In the genomic region with DNA sequence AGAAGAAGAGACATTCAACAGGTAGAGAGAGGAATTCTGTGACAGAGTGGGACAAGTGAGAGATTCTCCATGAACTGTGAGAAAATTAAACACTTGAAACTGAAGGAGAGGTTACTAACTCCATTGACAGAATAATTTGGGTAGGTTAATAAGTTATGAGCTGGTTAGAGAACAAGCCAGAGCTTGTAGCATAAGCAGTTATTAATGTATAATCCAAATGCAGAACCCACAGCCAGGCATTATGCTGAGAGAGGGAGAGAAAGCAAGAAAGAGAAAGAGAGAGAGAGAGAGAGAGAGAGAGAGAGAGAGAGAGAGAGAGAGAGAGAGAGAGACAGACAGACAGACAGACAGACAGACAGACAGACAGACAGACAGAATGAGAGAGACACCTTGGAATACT, we compare ENCODE assay signal across 19 mouse cellular contexts.
"Had no signal": no experiment of that assay in that cellular context is flagged by ENCODE, and none has a peak within 500 bp of the region (broad histone marks: within the 10 kb centered on the region; RNA-seq: fewer than 3 reads in every experiment).

No protein-coding gene starts in this region.

- H3K9me3 ChIP-seq: limb, embryonic 10.5 days; limb, embryonic 13.5 days; neural tube, embryonic 12.5 days; neural tube, embryonic 15.5 days had no signal

- H3K4me2 ChIP-seq: hindbrain, embryonic 15.5 days; limb, embryonic 13.5 days; lung, embryonic 14.5 days; midbrain, embryonic 12.5 days; midbrain, embryonic 15.5 days; neural tube, embryonic 12.5 days; neural tube, embryonic 15.5 days had no signal

- ATAC-seq: liver, postnatal 0 days; lung, postnatal 0 days; midbrain, embryonic 15.5 days had no signal

- H3K27ac ChIP-seq: hindbrain, embryonic 15.5 days; kidney, postnatal 0 days; limb, embryonic 10.5 days; limb, embryonic 13.5 days; liver, embryonic 14.5 days; macrophage; midbrain, embryonic 12.5 days; midbrain, embryonic 15.5 days; neural tube, embryonic 12.5 days; neural tube, embryonic 15.5 days; stomach, postnatal 0 days had no signal

- H3K36me3 ChIP-seq: hindbrain, embryonic 15.5 days; limb, embryonic 10.5 days; limb, embryonic 13.5 days; midbrain, embryonic 12.5 days; midbrain, embryonic 15.5 days; neural tube, embryonic 12.5 days; neural tube, embryonic 15.5 days had no signal

- H3K4me3 ChIP-seq: hindbrain, embryonic 15.5 days; limb, embryonic 10.5 days; limb, embryonic 13.5 days; midbrain, embryonic 12.5 days; midbrain, embryonic 15.5 days; neural tube, embryonic 12.5 days; neural tube, embryonic 15.5 days had no signal

- H3K27me3 ChIP-seq: hindbrain, embryonic 15.5 days; limb, embryonic 13.5 days; midbrain, embryonic 12.5 days; midbrain, embryonic 15.5 days; neural tube, embryonic 12.5 days; neural tube, embryonic 15.5 days had no signal

- H3K4me1 ChIP-seq: hindbrain, embryonic 15.5 days; limb, embryonic 10.5 days; limb, embryonic 13.5 days; midbrain, embryonic 12.5 days; midbrain, embryonic 15.5 days; neural tube, embryonic 12.5 days; neural tube, embryonic 15.5 days had no signal

- DNase-seq: liver; liver, postnatal 0 days; lung, embryonic 14.5 days; right cerebral cortex, adult 18-20 months; right cerebral cortex, postnatal 14 days; right cerebral cortex, postnatal 4 days; thymus, postnatal 25 days had no signal

- H3K9ac ChIP-seq: hindbrain, embryonic 15.5 days; limb, embryonic 13.5 days; liver, embryonic 14.5 days; liver, postnatal 0 days; lung, embryonic 14.5 days; midbrain, embryonic 12.5 days; midbrain, embryonic 15.5 days; neural tube, embryonic 12.5 days; neural tube, embryonic 15.5 days had no signal
